Mouse (Mus musculus) thymus, adult 2 months (tissue): ENCODE results near the gene Ccdc7a. TPM values are rescaled to one million over a fixed set of nuclear protein-coding genes. Genes with fewer than 3 reads are reported as not detected.

Source experiments
- DNase-seq: peaks from one replicate; pipeline ENCODE4 v3.0.0; 2021
- H3K27ac ChIP-seq: fragments of 200-500 bp; 2 replicates; pipeline ENCODE4 v1.5.1; 2012; ENCODE audit warnings: low read length, control low read depth; ENCODE audit not compliant: control insufficient read depth, insufficient read depth
- H3K27me3 ChIP-seq: fragments of 200-500 bp; 2 replicates; pipeline ENCODE4 v1.6.1; 2012; ENCODE audit warnings: mild to moderate bottlenecking, low read length, moderate library complexity, mixed read lengths; ENCODE audit not compliant: control insufficient read depth, insufficient read depth
- H3K36me3 ChIP-seq: fragments of 200-500 bp; 2 replicates; pipeline ENCODE4 v1.6.1; 2012; ENCODE audit warnings: mild to moderate bottlenecking, low read length, moderate library complexity; ENCODE audit not compliant: control insufficient read depth, insufficient read depth
- H3K4me1 ChIP-seq: fragments of 200-500 bp; replicated peaks from 2 replicates; pipeline ENCODE4 v1.6.1; 2012; ENCODE audit warnings: low read length; ENCODE audit not compliant: control insufficient read depth, insufficient read depth
- H3K4me3 ChIP-seq: fragments of 200-500 bp; 2 replicates; pipeline ENCODE4 v1.5.1; 2012; ENCODE audit warnings: mild to moderate bottlenecking, low read length, control low read depth, moderate library complexity; ENCODE audit not compliant: control insufficient read depth, insufficient read depth
- CTCF ChIP-seq: fragments of 200-500 bp; IDR thresholded peaks from 2 replicates; pipeline ENCODE4 v1.5.1; 2012; ENCODE audit warnings: mild to moderate bottlenecking, control low read depth, low read length, moderate library complexity, borderline replicate concordance; ENCODE audit not compliant: control insufficient read depth, poor library complexity, insufficient read depth; ENCODE audit errors: extremely low read depth
- POLR2A ChIP-seq: fragments of 200-500 bp; IDR thresholded peaks from 2 replicates; pipeline ENCODE4 v1.6.1; 2012; ENCODE audit warnings: mild to moderate bottlenecking, low read length, control low read depth, moderate library complexity; ENCODE audit not compliant: control insufficient read depth, poor library complexity, insufficient read depth; ENCODE audit errors: extremely low read depth
- WGBS: fragments of 180-500 bp; shearing (Covaris S2); methylation state at CpG from one replicate; pipeline ENCODE4 v1.1.7; 2018; 5-methylcytosine and 5-hydroxymethylcytosine counted together
- polyA plus RNA-seq: library from polyadenylated mRNA; depleted of rRNA; stranded (reverse); fragments of >200 nt; gene quantifications from 2 replicates; pipeline ENCODE4 v1.2.3, GENCODE M21; 2012; rRNA removed

Ccdc7a gene
- polyA plus RNA-seq, 1 experiment: not detected

GRCm38 (mm10) chr8:128688679-128689078, 376.6 kb downstream of the Ccdc7a start:
- no peaks in the 10 kb centered on the region for H3K27me3 ChIP-seq
- no peak for DNase-seq
- TF ChIP-seq POLR2A (no peak), CTCF (no peak)
- no peaks in the 10 kb centered on the region for H3K4me1 ChIP-seq
- no peaks in the 10 kb centered on the region for H3K36me3 ChIP-seq
- no peak overlapping the region for H3K27ac ChIP-seq
- no peak overlapping the region for H3K4me3 ChIP-seq
- WGBS: 84% methylated on average over 3 of the region's 3 CpGs

DNA sequence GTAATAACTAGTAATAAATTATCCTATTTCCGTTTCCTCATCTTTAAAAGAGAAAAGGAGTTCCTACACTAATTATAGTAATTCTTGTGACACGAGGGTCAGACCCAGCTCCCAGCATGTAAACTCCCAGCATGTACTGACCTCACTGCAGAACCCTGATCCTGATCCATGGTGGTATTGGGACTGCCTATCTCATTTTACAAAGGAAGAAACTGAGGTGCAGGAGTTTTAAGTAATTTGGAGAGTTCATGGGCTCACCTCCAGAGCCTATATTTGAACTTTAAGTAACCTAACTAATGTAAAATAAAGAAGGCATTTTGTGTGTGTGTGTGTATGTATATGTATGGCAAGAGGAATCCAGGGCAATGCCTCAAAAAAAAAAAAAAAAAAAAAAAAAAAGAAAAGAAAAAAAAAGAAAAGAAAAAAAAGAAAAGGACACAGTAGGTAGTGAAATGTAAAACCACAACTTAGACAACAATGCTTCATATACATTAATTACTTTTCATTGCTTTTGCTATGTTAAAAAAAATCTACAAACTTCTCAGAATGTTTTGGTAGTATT, 378.8 kb downstream of the Ccdc7a start:
- H3K27ac ChIP-seq: no peak overlapping the region
- no peaks in the 10 kb centered on the region for H3K27me3 ChIP-seq
- TF ChIP-seq CTCF (no peak), POLR2A (no peak)
- no peaks in the 10 kb centered on the region for H3K4me1 ChIP-seq
- H3K36me3 ChIP-seq: no peaks in the 10 kb centered on the region
- peak overlapping the region; percentile 98 for H3K4me3 ChIP-seq
- DNase-seq: no peak
- WGBS: 1% methylated on average over 2 of the region's 2 CpGs

DNA sequence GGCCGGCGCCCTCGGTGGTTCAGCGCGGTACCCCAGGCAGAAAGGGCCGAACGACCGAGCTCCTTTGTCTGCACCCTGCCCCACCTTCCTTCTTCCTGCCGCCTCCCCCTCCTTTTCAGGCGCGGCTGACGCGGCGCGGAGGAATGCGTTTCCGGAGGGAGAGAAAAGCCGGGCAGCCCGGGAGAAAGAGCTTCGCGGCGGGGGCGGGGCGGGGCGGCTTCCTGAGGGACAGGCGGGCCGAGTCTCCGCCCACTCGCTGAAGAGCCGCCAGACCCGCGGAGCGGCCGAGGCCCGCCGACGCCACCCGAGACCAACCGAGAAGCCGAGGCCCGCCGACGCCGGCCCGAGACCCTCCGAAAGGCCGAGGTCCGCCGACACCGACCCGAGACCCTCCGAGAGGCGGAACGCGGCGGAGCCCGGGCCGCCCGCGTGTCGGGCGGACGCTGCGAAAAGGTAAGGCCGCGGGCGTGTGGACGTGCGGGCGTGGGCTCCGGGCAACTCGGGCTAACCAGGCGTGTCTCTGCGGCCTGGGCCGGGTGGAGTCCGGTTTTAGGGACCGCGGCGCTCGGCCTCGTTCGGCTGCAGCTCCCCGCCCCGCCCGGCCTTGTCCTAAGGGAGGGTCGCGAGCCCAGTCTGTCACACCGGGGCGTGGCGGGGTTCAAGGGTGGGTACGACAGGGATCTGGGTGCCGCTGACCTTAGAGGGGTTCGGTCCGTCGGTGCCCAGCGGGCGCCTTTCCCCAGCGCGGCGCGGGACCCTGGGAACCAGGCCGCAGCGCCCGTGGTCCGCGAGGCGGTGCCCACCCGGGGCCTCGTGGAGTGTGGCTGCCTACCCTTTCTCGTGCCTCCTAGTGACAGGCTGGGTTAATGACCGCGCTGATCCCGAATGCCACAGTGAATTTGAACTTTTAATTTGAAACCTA, 379.5 kb downstream of the Ccdc7a start, which contains the start of gene Itgb1:
TSS of gene Itgb1 (plus strand) at position 148 of the 922 bp plus-strand sequence.
- H3K4me1 ChIP-seq: no peaks in the 10 kb centered on the region

GRCm38 (mm10) chr8:128684609-128685506, 380.5 kb downstream of the Ccdc7a start:
- Histone ChIP-seq H3K4me3 (peak overlapping the region; percentile 98), H3K4me1 (no peaks in the 10 kb centered on the region), H3K36me3 (no peaks in the 10 kb centered on the region), H3K27me3 (no peaks in the 10 kb centered on the region), H3K27ac (peak overlapping the region; percentile 44; the same call in 1 of the 2 replicates)
- DNase-seq: no peak
- no peak for TF ChIP-seq CTCF
- TF ChIP-seq POLR2A: no peak
- 20% methylated on average over 25 of the region's 25 CpGs for WGBS

More for the DNA sequence above, 379.5 kb downstream of the Ccdc7a start, which contains the start of gene Itgb1:
- Histone ChIP-seq H3K4me3 (peak within 1 kb of the TSS; percentile 98), H3K27me3 (no peaks in the 10 kb centered on the region), H3K27ac (peak within 1 kb of the TSS; percentile 44; the same call in 1 of the 2 replicates), H3K36me3 (no peaks in the 10 kb centered on the region)
- WGBS: under 1% methylated on average over 104 of the region's 113 CpGs
- TF ChIP-seq POLR2A: peak; percentile 80
- peak; percentile 64; the same call in 1 of the 2 replicates for TF ChIP-seq CTCF
- peak; percentile 86 for DNase-seq

Other genes starting within 250 kb of the Ccdc7a start
- not detected in 2 replicates for gene Ccdc7b, start 1.6 kb upstream of the Ccdc7a start, polyA plus RNA-seq
- not detected in 2 replicates for gene Gm10999, start 66.1 kb upstream of the Ccdc7a start, polyA plus RNA-seq
- gene 2610044O15Rik8, start 168.9 kb upstream of the Ccdc7a start, polyA plus RNA-seq: 2.1 and 3.0 TPM in 2 replicates